Mouse (Mus musculus) liver, adult 2 months (tissue): Measurements from ENCODE around the gene 4932438H23Rik. TPM values are rescaled to one million over a fixed set of nuclear protein-coding genes. Genes with fewer than 3 reads are reported as not detected.
A peak's percentile ranks its signal among the peaks of the same experiment; 100 is the strongest.

Source experiments
- DNase-seq: peaks from one replicate; pipeline ENCODE4 v3.0.0-alpha.2; 2011; ENCODE audit warnings: low read depth, low spot score; ENCODE audit errors: extremely low read depth
- H3K27ac ChIP-seq: fragments of 200-500 bp; replicated peaks from 2 replicates; pipeline ENCODE4 v1.5.1; 2012; ENCODE audit warnings: low read depth, mild to moderate bottlenecking, control low read depth, inconsistent platforms, low read length; ENCODE audit not compliant: insufficient read depth
- H3K27me3 ChIP-seq: fragments of 200-500 bp; 2 replicates; pipeline ENCODE4 v1.6.1; 2012; ENCODE audit warnings: mild to moderate bottlenecking, moderate library complexity, low read length, inconsistent platforms; ENCODE audit not compliant: control insufficient read depth, insufficient read depth
- H3K36me3 ChIP-seq: fragments of 200-500 bp; 2 replicates; pipeline ENCODE4 v1.6.1; 2012; ENCODE audit warnings: low read length, inconsistent platforms; ENCODE audit not compliant: control insufficient read depth, insufficient read depth
- H3K4me1 ChIP-seq: fragments of 200-500 bp; 2 replicates; pipeline ENCODE4 v1.6.1; 2011; ENCODE audit warnings: low read length; ENCODE audit not compliant: control insufficient read depth, insufficient read depth
- H3K4me3 ChIP-seq: fragments of 200-500 bp; 2 replicates; pipeline ENCODE4 v1.5.1; 2011; ENCODE audit warnings: low read depth, mild to moderate bottlenecking, control low read depth, low read length, moderate library complexity; ENCODE audit not compliant: insufficient read depth
- H3K79me2 ChIP-seq: fragments of 200-500 bp; 2 replicates; pipeline ENCODE4 v1.6.1; 2012; ENCODE audit warnings: inconsistent platforms, mild to moderate bottlenecking, low read length, moderate library complexity; ENCODE audit not compliant: control insufficient read depth, insufficient read depth
- H3K9ac ChIP-seq: fragments of 200-500 bp; 2 replicates; pipeline ENCODE4 v1.6.1; 2012; ENCODE audit warnings: low read depth, mild to moderate bottlenecking, control low read depth, inconsistent platforms, low read length
- CTCF ChIP-seq: fragments of 200-500 bp; IDR thresholded peaks from 2 replicates; pipeline ENCODE4 v1.5.1; 2011; ENCODE audit warnings: low read depth, low read length, control low read depth
- POLR2A ChIP-seq: fragments of 200-500 bp; IDR thresholded peaks from 2 replicates; pipeline ENCODE4 v1.6.1; 2011; ENCODE audit warnings: low read length, control low read depth; ENCODE audit not compliant: insufficient read depth; ENCODE audit errors: extremely low read depth
- WGBS: fragments of 180-500 bp; shearing (Covaris S2); methylation state at CpG from one replicate; pipeline ENCODE4 v1.1.7; 2018; 5-methylcytosine and 5-hydroxymethylcytosine counted together
- polyA plus RNA-seq: library from polyadenylated mRNA; depleted of rRNA; stranded (reverse); fragments of >200 nt; gene quantifications from 2 replicates; pipeline ENCODE4 v1.2.3, GENCODE M21; 2012
- total RNA-seq: library from RNA; depleted of rRNA; stranded (reverse); fragments of >200 nt; gene quantifications from 2 replicates; pipeline ENCODE4 v1.2.3, GENCODE M21; 2014

The 4932438H23Rik gene
- total and polyA plus RNA-seq, 2 experiments = not detected

DNA sequence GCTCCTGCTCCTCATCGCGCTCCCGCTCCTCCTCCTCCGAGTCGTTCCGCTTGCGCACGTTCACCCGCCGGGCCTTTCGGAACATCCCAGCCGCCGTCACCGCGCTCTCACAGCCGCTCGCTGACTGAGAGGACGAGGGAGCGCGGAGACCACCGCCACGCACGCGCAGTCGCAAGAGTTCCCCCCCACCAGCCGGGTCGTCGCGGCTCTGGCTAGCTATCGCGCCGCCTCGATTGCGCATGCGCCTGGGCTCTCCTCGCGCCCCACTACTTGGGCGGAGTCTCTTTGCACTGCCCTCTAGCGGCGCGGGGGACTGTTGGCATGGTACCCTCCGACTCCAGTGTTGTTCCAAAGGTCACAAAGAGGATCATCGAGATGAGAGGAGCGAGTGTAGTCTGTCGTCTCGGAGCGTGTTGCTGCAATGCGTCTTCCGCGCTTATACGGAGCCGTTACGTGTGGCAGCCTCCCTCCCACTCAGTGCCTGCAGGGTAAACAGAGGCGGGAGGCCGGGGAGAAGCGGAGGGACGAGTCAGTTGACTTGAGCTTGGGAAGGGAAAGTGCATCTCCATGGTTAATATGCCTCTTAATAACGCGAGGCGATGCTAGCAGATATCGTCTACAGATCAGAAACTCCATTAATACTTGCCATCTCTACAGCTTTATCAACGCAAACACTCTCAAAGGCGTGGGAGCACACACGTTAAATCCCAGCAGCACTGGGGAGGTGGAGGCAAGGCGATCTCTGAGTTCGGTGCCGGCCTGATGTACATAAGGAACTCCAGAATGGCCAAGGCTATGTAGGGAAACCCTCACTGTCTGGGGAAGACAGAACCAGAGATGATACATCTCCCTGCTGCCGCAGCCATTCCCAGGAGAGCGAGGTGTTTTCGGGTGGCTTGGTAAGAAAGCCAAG lies 50.4 kb downstream of the 4932438H23Rik start, which contains the start of gene Paxbp1:
Gene Paxbp1, minus strand, starts transcription at position 274 of the 913 bp plus-strand sequence.
- H3K4me3 ChIP-seq = peak within 1 kb of the TSS; percentile 78
- H3K4me1 ChIP-seq = peaks cover 5% of the 10 kb centered on the region; the same call in 1 of the 2 replicates
- no peaks in the 10 kb centered on the region; the same call in 1 of the 2 replicates for H3K36me3 ChIP-seq
- peak within 1 kb of the TSS; percentile 63 for H3K27ac ChIP-seq
- no peaks in the 10 kb centered on the region for H3K27me3 ChIP-seq
- peaks cover 6% of the 10 kb centered on the region; the same call in 1 of the 2 replicates for H3K79me2 ChIP-seq
- peak within 1 kb of the TSS; percentile 91 for H3K9ac ChIP-seq
- peak; percentile 93 for DNase-seq
- WGBS = 1% methylated on average over 70 of the region's 70 CpGs
- TF ChIP-seq CTCF (peak; percentile 93), POLR2A (peak; percentile 72; the same call in 1 of the 2 replicates)

DNA sequence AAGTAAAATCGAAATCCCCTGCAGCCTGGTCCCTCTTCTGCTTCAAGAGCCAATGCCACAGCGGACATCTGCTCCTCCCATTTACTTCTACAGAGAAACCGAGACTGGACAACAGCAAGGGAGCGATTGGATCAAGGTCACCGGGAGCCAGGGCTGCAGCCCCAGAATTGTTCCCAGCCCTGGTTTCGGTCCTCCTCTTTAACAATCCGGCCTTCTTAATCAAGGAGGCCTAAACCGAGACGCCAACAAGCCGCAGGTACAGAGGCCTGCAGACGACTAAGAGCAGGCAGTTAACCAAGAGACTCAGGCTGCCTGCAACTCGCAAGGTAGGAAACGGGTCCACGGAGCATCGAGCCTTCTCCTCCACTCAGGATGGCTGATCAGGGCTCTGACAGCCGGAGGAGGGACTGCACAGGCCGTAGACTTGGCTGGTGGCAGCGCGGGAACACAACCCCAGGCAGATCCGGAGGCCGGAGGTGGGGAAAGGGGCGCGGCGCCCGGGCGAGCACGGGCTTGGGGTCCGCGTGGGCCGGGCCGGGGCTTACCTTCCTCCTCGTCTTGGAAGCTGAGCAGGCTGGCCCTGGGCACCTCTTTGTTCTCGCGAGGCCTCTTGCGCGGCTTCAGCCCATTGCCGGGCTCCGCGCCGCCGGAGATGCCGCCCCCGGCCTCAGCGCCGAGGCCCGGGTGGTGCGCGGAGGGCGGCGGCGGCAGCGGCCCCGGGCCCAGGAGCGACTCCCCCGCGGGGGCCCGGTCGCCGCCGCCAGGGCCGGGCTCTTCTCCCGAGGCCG lies 51.3 kb downstream of the 4932438H23Rik start:
- Histone ChIP-seq H3K4me3 (peak overlapping the region; percentile 78), H3K79me2 (peaks cover 9% of the 10 kb centered on the region; the same call in 1 of the 2 replicates), H3K27ac (peak overlapping the region; percentile 63), H3K27me3 (no peaks in the 10 kb centered on the region), H3K36me3 (no peaks in the 10 kb centered on the region; the same call in 1 of the 2 replicates), H3K4me1 (peaks cover 5% of the 10 kb centered on the region; the same call in 1 of the 2 replicates), H3K9ac (peak overlapping the region; percentile 91)
- WGBS = under 1% methylated on average over 62 of the region's 63 CpGs
- DNase-seq = peak; percentile 63
- no peak for TF ChIP-seq CTCF
- no peak for TF ChIP-seq POLR2A

DNA sequence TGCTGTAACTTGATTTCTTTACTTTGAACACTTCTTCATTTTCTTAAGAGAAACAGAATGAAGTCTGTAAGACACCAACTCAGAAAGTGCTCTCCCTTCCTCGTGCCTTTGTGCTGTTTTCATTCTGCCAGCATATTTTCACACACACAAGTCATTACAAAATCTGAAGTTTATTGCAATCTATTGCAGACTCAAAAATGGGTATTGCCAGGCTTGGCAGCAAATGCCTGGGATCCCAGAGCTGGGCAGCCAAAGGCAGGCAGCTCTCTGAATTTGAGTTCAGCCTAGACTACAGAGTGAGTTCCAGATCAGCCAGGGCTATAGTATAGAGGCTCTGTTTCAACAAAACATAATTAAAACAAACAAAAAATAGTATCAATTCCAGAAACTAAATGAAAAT lies 52.3 kb downstream of the 4932438H23Rik start:
- TF ChIP-seq POLR2A (no peak), CTCF (no peak)
- Histone ChIP-seq H3K79me2 (peaks cover 9% of the 10 kb centered on the region; the same call in 1 of the 2 replicates), H3K4me1 (peaks cover 5% of the 10 kb centered on the region; the same call in 1 of the 2 replicates), H3K27ac (no peak overlapping the region), H3K9ac (no peak overlapping the region), H3K36me3 (no peaks in the 10 kb centered on the region; the same call in 1 of the 2 replicates), H3K4me3 (no peak overlapping the region), H3K27me3 (no peaks in the 10 kb centered on the region)
- DNase-seq = peak; percentile 46
- WGBS = 2% methylated on average over 1 of the region's 1 CpGs

DNA sequence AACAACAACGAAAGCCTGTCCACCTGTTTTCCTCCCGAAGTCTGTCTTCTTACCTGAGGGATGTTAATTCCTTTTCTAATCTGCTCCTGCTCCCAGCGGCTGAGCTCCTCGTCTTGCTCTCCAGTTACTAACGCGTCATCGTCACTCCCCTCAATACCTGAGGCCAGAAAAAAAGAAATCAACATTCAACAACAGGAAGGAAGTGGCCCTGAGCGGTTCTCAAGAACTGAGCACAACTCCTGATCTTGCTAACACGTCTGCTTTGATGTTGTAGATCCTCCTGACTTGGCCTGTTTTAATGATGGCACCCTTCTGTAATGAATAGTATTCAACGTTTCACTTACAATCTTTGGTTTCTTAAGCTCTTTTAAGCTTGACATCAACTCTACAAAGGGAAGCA lies 59.1 kb downstream of the 4932438H23Rik start:
- no peak overlapping the region for H3K4me3 ChIP-seq
- DNase-seq = no peak
- H3K79me2 ChIP-seq = peaks cover 6% of the 10 kb centered on the region; the same call in 1 of the 2 replicates
- H3K36me3 ChIP-seq = peaks cover 44% of the 10 kb centered on the region
- H3K9ac ChIP-seq = no peak overlapping the region
- 90% methylated on average over 10 of the region's 10 CpGs for WGBS
- TF ChIP-seq POLR2A = no peak
- TF ChIP-seq CTCF = no peak
- no peak overlapping the region for H3K27ac ChIP-seq
- H3K27me3 ChIP-seq = no peaks in the 10 kb centered on the region
- no peaks in the 10 kb centered on the region for H3K4me1 ChIP-seq

DNA sequence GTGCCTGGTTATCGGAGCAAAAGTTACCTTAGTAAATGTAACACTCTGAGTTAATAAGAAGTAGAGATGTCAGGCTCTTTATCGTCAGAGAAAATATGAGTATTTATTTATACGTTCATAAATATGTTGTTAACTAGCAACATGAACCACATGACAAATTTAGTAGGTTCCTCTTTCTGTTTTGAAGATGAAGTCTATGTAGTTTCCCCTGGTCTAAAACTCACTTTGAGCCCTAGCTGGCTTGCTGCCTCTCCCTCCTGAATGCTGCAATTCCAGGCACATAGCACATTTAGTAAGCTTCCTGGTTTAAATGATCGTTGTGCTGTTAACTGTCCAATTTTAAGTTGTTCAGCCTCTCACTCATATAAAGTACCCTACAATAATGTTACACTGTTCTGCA lies 64.2 kb downstream of the 4932438H23Rik start:
- TF ChIP-seq POLR2A (no peak), CTCF (no peak)
- H3K36me3 ChIP-seq = peaks cover 61% of the 10 kb centered on the region
- no peak for DNase-seq

More for the DNA sequence above, 64.2 kb downstream of the 4932438H23Rik start:
- H3K9ac ChIP-seq = no peak overlapping the region
- no peaks in the 10 kb centered on the region for H3K79me2 ChIP-seq
- no peak overlapping the region for H3K4me3 ChIP-seq
- H3K27me3 ChIP-seq = no peaks in the 10 kb centered on the region
- 88% methylated on average over 4 of the region's 4 CpGs for WGBS
- H3K27ac ChIP-seq = no peak overlapping the region
- H3K4me1 ChIP-seq = no peaks in the 10 kb centered on the region
